11 mouse cellular contexts compared by ENCODE assay signal in genomic region chr9:108136930-108137462, GRCm38 (mm10). TPM values are rescaled to one million over a fixed set of nuclear protein-coding genes. Genes with fewer than 3 reads are reported as not detected.
DNase-seq lines count a peak whose midpoint lies in the region; ATAC-seq and TF ChIP-seq lines count a peak whose summit lies in the region.
"Had no signal": no experiment of that assay in that cellular context is flagged by ENCODE, and none has a peak within 500 bp of the region (broad histone marks: within the 10 kb centered on the region; RNA-seq: fewer than 3 reads in every experiment).

No protein-coding gene starts in this region.

- H3K36me3 ChIP-seq in thymus, adult 2 months (ENCODE audit: control insufficient read depth, insufficient read depth, low read length): no peaks in the 10 kb centered on the region
- H3K36me3 ChIP-seq: embryonic facial prominence, embryonic 12.5 days had no signal

- TF ChIP-seq POLR2A in thymus, adult 2 months (IDR thresholded peaks at IDR 0.05; ENCODE audit: control insufficient read depth, extremely low read depth, insufficient read depth, low read length, poor library complexity): no peak

- no peaks in the 10 kb centered on the region for H3K27me3 ChIP-seq in thymus, adult 2 months (ENCODE audit: control insufficient read depth, insufficient read depth, low read length)
- H3K27me3 ChIP-seq: embryonic facial prominence, embryonic 12.5 days had no signal

- ATAC-seq in monocyte, adult 5-6 weeks (replicated peaks; ENCODE audit: insufficient number of reproducible peaks, low FRiP score, low TSS enrichment, poor library complexity, severe bottlenecking): no peak

- H3K4me1 ChIP-seq in thymus, adult 2 months (replicated peaks; ENCODE audit: control insufficient read depth, insufficient read depth, low read length): peaks cover 7% of the 10 kb centered on the region

- peak; percentile 59 to 71 for DNase-seq in layer of hippocampus, adult 2 months (ENCODE audit: low spot score in 2 of 2)
- DNase-seq in layer of hippocampus, adult 9-10 months (ENCODE audit: low spot score): no peak
- peak; percentile 77 to 84 for DNase-seq in cerebellum, postnatal 36 days
- peak; percentile 30 for DNase-seq in heart, postnatal 4 days
- peak; percentile 81 for DNase-seq in right cerebral cortex, postnatal 25 days
- no peak for DNase-seq in thymus, adult 2 months
- DNase-seq in urinary bladder, postnatal 36 days (ENCODE audit: low spot score in 2 of 2): no peak

- peak overlapping the region; percentile 85 for H3K27ac ChIP-seq in layer of hippocampus, adult 2 months
- H3K27ac ChIP-seq in thymus, adult 2 months (ENCODE audit: control insufficient read depth, insufficient read depth, low read length): no peak overlapping the region
- H3K27ac ChIP-seq: embryonic facial prominence, embryonic 12.5 days; kidney, postnatal 0 days had no signal

- no peak overlapping the region; the same call in 1 of the 2 replicates for H3K4me3 ChIP-seq in layer of hippocampus, adult 2 months
- H3K4me3 ChIP-seq in thymus, adult 2 months (ENCODE audit: control insufficient read depth, insufficient read depth, low read length): no peak overlapping the region
- H3K4me3 ChIP-seq: embryonic facial prominence, embryonic 12.5 days had no signal

- TF ChIP-seq CTCF in layer of hippocampus, adult 2 months (conservative IDR thresholded peaks at IDR 0.05): no peak
- TF ChIP-seq CTCF in thymus, adult 2 months (IDR thresholded peaks at IDR 0.05; ENCODE audit: borderline replicate concordance, control insufficient read depth, extremely low read depth, insufficient read depth, low read length, poor library complexity): no peak

- 39% methylated on average over 6 of the region's 6 CpGs for WGBS in thymus, adult 2 months

RNA-seq across cellular contexts. Expression of gene Apeh, which starts 42.6 kb away (rescaled TPM):
- total RNA-seq in layer of hippocampus, adult 2 months (2021): 10 to 100 TPM; 35.3 to 37.0 TPM
- total RNA-seq in heart, postnatal 4 days (2021): 10 to 100 TPM; 42.2 to 45.1 TPM
- 131 and 163 TPM in 2 replicates for polyA plus RNA-seq in thymus, adult 2 months (2012; rRNA removed)
- 63.3 to 124 TPM (median 97.2 TPM) in 3 replicates for total RNA-seq in monocyte, adult 5-6 weeks (2017)

RNA-seq across cellular contexts. Expression of gene Bsn, which starts 53.2 kb away (rescaled TPM):
- 100 to 1,000 TPM; 236 to 246 TPM for total RNA-seq in layer of hippocampus, adult 2 months (2021)
- total RNA-seq in heart, postnatal 4 days (2021): under 1 TPM; 0.07 to 0.11 TPM
- 2.6 and 4.3 TPM in 2 replicates for polyA plus RNA-seq in thymus, adult 2 months (2012; rRNA removed)
- total RNA-seq in monocyte, adult 5-6 weeks (2017): under 0.01 to 1.2 TPM in 2 of 3 replicates, not detected in the other

RNA-seq across cellular contexts. Expression of gene Rnf123, which starts 53.9 kb away (rescaled TPM):
- 100 to 1,000 TPM in 1 of 2 experiments, 10 to 100 TPM in 1; 95.7 to 111 TPM for total RNA-seq in layer of hippocampus, adult 2 months (2021)
- 10 to 100 TPM; 62.6 to 63.4 TPM for total RNA-seq in heart, postnatal 4 days (2021)
- polyA plus RNA-seq in thymus, adult 2 months (2012; rRNA removed): 221 and 246 TPM in 2 replicates
- total RNA-seq in monocyte, adult 5-6 weeks (2017): 21.5 to 53.5 TPM (median 30.5 TPM) in 3 replicates

RNA-seq across cellular contexts. Expression of gene Mst1, which starts 56.8 kb away (rescaled TPM):
- not detected for total RNA-seq in layer of hippocampus, adult 2 months (2021)
- not detected for total RNA-seq in heart, postnatal 4 days (2021)
- polyA plus RNA-seq in thymus, adult 2 months (2012; rRNA removed): 3.3 and 3.5 TPM in 2 replicates
- not detected in 3 replicates for total RNA-seq in monocyte, adult 5-6 weeks (2017)
- total RNA-seq: megakaryocyte-erythroid progenitor cell, adult 5-6 weeks had no signal

Comparison
In these comparisons a context has a peak if more than half of its experiments do, and no peak if none do; other contexts are left out.
1. DNase-seq: peak in layer of hippocampus, adult 2 months (2 of 2), cerebellum, postnatal 36 days (2 of 2), heart, postnatal 4 days (single experiment) and right cerebral cortex, postnatal 25 days (single experiment); none in layer of hippocampus, adult 9-10 months (single experiment), thymus, adult 2 months (single experiment) and urinary bladder, postnatal 36 days (0 of 2).
2. RNA of gene Bsn, which starts 53.2 kb away (total RNA-seq): 236 to 246 TPM in layer of hippocampus, adult 2 months; 0.07 to 0.11 TPM in heart, postnatal 4 days and under 0.01 to 1.2 TPM in monocyte, adult 5-6 weeks; every median in the first group is over 100 times any median in the second.